Mouse (Mus musculus) adrenal gland, adult 8-10 months (tissue): Measurements from ENCODE around the gene Gm20696. TPM values are rescaled to one million over a fixed set of nuclear protein-coding genes. Genes with fewer than 3 reads are reported as not detected.

ENCODE experiments used
- DNase-seq: peaks from one replicate; pipeline ENCODE4 v3.0.0; 2022
- total RNA-seq, 4 experiments: library from RNA; stranded (reverse); gene quantifications; 2 replicates each; pipeline ENCODE4 v1.2.4; 2022

The Gm20696 gene
- total RNA-seq, 4 experiments from 2014 or later = 3.3 to 9.8 (median 5.5) TPM

GRCm38 (mm10) chr6:99322132-99322904, 344.3 kb downstream of the Gm20696 start:
- no peak for DNase-seq

GRCm38 (mm10) chr6:99320444-99320843, 346.2 kb downstream of the Gm20696 start:
- DNase-seq = no peak

GRCm38 (mm10) chr6:99319415-99320405, 346.9 kb downstream of the Gm20696 start:
- no peak for DNase-seq

- DNase-seq = no peak
These were observed 351.9 kb downstream of the Gm20696 start for GRCm38 (mm10) chr6:99314746-99315145.

GRCm38 (mm10) chr6:99310529-99310928, 356.1 kb downstream of the Gm20696 start:
- DNase-seq = no peak

- DNase-seq = no peak
These were observed 356.5 kb downstream of the Gm20696 start for GRCm38 (mm10) chr6:99310171-99310500.

- no peak for DNase-seq
These were observed 357.0 kb downstream of the Gm20696 start for GRCm38 (mm10) chr6:99309466-99310170.

GRCm38 (mm10) chr6:99305751-99306150, 360.8 kb downstream of the Gm20696 start:
- no peak for DNase-seq

- DNase-seq = no peak
These were observed 361.4 kb downstream of the Gm20696 start for GRCm38 (mm10) chr6:99305236-99305635.

GRCm38 (mm10) chr6:99302662-99303435, 363.7 kb downstream of the Gm20696 start:
- no peak for DNase-seq

- DNase-seq = no peak
These were observed 364.7 kb downstream of the Gm20696 start for GRCm38 (mm10) chr6:99301923-99302322.

GRCm38 (mm10) chr6:99300235-99300634, 366.4 kb downstream of the Gm20696 start:
- DNase-seq = no peak

- DNase-seq = no peak
These were observed 367.4 kb downstream of the Gm20696 start for GRCm38 (mm10) chr6:99299196-99299595.

- DNase-seq = no peak
These were observed 369.1 kb downstream of the Gm20696 start for GRCm38 (mm10) chr6:99297535-99297934.

GRCm38 (mm10) chr6:99295495-99295894, 371.1 kb downstream of the Gm20696 start:
- DNase-seq = no peak

- no peak for DNase-seq
These were observed 377.4 kb downstream of the Gm20696 start for GRCm38 (mm10) chr6:99289220-99289619.

- DNase-seq = no peak
These were observed 381.6 kb downstream of the Gm20696 start for GRCm38 (mm10) chr6:99285026-99285425.

- no peak for DNase-seq
These were observed 382.6 kb downstream of the Gm20696 start for GRCm38 (mm10) chr6:99284019-99284418.

GRCm38 (mm10) chr6:99282866-99283657, 383.5 kb downstream of the Gm20696 start:
- no peak for DNase-seq

- DNase-seq = no peak
These were observed 385.2 kb downstream of the Gm20696 start for GRCm38 (mm10) chr6:99281433-99281832.

- DNase-seq = no peak
These were observed 386.0 kb downstream of the Gm20696 start for GRCm38 (mm10) chr6:99280619-99281018.
